Mouse (Mus musculus): ENCODE results near the gene Galnt6.
A peak's percentile ranks its signal among the peaks of the same experiment; 100 is the strongest.
"Not testable (repeated sequence)": the region's sequence is repeated elsewhere in the genome, so short reads cannot be mapped to it uniquely, and the experiment has no call there.

Galnt6 gene

DNA sequence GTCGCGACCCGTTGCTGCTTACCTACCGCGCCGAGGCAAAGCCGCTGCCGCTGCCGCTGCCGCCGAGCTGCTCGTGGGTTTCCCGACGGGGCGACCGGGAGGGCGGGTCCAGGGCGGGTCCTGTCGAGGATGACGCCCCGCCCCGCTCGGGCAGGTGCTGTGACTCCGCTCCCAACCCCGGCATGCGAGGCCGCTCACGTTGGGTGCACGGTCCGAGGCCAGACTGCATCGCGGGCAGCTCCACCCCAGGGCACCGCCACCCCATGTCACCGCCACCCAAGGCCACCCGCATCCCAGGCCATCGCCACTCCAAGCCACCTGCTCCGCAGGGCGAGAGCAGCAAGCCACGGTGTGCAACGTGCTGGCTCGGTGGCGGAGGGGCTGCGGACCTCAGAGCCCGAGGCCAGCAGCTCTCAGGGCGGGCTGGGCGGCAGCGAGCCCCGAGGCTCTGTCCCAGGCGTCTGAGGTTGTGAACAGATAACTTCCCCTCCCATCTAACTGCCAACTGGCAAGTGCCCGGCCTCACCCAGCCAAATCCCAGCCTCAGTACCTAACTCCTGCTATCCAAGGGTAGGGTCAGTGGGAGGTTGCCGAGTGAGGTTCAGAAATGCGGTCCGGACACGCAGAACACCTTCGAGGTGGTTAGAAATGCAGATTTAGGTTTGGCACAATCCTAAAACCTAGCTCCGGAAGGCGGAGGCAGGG is at the start of gene Galnt6:
Gene Galnt6 (minus strand): TSS at position 96 of the 705 bp plus-strand sequence.
- DNase-seq (ENCODE audit: low read depth): no peak

DNA sequence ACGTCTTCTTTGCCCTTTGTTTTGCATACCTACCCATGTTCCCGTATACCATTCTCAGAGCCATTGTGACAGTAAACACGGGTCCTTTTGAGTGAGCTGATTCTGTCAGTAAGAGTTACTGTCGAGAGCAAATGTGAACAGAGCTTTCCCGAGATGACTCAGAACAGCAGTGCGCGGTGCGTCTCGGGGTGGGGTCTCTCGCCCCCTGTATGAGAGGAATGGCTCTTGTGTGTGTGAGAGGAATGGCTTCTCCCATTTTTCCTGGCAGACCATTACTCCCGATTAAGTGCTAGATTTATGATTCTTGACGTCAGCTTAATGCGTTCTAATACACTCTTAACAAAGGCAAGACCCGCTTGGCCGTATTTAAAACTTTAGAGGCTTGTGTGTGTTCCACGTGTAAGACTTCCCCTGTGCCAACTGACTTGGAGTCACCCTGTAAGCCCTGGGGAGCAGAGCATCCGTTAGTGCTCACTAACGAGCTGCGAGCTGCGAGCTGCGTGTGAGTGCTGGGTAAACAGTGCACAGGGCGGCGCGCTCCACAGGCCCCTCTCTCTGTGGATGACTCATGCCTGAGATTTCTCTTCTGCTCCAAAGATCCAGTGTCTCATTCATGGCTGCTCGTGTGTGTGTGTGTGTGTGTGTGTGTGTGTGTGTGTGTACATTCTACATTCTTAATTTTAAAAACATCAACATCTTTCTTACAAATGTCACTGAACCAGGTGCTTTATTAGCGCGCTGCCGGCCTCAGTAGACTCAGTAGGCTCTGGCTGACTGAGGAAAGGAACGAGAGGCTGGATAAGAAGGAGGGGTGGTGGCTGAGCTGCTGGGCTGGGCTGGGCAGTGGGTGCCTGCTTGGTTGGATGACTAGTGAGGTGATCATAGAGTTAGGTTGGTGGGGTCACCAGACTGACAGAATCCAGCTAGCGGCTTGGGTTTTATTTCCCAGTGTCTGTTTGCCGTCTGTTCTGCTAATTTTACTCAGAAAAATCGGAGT is 48.1 kb upstream of the Galnt6 start:
- DNase-seq (ENCODE audit: low read depth): no peak

DNA sequence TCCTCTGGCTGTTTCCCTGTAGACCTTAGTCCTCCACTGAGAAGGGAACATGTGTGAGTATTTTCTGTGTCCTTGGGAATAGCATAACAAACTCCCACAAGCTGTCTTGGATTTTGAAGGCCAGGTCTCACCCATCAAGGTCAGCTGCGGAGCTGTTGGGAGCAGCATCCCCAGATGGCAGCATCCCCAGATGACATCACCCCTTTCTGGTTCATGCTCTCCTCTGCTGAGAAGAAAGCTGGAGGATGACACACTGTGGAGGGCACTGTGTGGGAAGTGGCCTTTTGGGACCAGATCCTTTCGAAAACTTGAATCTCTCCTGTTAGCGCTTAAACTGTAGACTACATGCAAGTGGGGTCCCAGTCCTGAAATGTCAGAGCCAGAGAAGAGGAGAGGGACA is 47.2 kb upstream of the Galnt6 start:
- DNase-seq (ENCODE audit: low read depth): no peak

DNA sequence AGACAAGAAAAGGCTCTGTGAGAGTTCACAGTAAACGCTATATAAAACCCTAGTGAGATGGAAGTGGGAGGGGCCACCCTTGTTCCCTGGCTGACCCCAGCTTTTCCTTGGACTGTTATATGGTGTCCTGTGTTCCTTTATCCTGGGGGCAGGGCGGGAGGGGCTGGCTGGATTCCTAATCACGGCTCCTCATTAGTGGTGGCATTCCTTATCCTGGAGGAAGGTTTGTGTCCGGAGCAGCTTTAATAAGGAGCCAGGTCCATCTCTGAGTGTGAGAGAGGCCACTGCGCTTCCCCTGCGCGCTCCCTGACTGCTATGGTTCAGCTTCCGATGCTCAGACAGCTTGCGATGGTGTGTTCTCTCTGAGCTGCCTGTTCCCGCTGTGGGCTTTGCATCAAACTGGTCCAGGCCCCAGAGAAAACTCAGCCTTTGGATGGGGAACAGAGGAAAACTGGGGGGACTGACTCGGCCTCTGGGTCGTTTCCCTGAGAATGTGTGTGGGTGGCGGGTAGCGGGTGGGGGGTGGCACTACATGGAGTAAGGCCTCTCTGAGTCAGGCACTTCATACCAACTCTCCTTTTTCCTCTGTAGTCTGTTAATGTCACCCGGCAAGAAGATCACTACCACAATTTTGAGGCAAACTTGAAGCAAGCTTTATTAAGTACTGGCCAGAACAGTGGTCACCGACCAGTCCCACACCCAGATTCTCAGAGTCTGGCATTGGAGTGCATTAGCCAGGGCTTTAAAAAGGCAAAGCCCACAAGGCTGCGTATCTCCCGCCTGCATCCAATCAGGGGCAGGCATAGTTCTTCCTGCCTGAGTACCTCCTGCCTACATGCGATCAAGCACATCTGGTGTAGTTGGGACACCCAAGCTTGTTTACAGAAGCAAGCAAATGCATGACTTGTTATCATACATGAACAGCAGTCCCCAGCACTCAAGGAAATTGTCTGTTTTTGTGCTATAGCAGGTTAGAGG is 46.3 kb upstream of the Galnt6 start:
- no peak for DNase-seq (ENCODE audit: low read depth)

DNA sequence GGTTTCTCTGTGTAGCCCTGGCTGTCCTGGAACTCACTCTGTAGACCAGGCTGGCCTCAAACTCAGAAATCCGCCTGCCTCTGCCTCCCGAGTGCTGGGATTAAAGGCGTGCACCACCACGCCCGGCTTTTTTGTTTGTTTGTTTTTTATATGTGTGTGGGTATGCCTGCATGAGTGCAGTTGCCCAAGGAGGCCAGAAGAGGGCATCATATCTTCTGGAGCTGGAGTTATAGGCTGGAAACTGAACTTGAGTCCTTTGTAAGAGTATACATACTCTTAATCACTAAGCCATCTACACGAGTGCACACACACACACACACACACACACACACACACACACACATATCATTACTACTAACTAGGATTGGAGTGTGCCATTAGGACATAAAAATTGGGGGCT is 44.7 kb upstream of the Galnt6 start:
- DNase-seq (ENCODE audit: low read depth): not testable (repeated sequence)

DNA sequence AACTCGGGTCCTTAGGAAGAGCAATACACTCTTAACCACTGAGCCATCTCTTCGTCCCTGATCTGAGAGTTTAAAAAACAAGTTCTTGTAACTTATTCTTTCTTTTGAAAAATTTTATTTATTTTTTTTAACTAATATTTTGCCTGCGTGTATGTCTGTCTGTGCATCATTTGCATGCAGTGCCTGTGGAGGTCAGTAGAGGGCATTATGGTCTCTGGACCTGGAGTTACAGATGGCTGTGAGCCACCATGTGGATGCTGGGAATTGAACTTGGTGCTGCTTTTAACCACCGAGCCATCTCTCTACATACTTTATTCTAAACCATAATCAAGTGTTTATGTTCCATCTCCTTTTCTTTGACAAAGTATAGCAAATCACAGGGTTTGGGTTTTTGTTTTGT is 43.5 kb upstream of the Galnt6 start:
- DNase-seq (ENCODE audit: low read depth): no peak

DNA sequence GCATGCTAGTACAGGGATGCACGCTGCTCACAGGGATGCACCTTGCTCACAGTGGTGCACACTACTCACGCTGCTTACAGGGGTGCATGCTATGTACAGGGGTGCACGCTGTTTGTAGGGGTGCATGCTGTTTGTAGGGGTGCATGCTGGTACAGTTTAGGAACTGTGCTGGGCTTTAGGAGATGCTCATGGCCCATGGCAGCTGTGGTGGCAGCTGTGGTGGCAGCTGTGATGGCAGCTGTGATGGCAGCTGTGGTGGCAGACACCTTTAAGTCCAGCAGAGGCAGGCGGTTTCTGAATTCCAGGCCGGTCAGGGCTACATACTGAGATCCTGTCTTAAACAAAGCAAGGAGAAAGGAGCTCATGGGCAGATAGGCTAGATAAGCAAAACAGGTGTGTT is 41.2 kb upstream of the Galnt6 start:
- no peak for DNase-seq (ENCODE audit: low read depth)

DNA sequence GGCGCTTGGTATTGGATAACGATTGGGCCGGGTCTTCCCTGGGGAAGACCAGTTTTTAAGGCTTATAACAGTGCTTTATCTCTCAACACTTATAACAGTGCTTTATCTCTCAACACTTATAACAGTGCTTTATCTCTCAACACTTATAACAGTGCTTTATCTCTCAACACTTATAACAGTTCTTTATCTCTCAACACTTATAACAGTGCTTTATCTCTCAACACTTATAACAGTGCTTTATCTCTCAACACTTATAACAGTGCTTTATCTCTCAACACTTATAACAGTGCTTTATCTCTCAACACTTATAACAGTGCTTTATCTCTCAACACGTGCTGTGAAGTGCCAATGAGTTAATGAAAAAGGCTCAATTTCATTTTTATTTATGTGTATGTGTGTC is 39.8 kb upstream of the Galnt6 start:
- DNase-seq (ENCODE audit: low read depth): not testable (repeated sequence)

DNA sequence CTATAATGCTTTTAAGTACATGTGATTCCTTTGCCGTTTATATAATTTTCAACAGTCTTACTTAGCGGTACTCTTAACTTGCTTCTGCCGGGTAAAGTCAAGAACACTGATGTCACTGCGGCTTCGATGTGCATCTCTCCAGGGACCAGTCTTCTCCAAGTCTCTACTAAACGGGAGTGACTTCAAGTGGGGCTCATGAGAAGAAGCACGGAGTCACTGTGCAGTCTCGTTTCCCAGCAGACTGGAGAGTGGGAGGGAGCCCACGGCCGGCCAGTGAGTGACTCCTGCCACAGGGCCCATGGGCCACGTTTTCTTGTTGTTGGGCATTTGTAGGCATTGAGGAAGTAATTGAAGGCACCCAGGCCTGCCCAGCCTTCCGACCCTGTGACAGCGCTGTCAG is 38.7 kb upstream of the Galnt6 start:
- DNase-seq (ENCODE audit: low read depth): no peak

DNA sequence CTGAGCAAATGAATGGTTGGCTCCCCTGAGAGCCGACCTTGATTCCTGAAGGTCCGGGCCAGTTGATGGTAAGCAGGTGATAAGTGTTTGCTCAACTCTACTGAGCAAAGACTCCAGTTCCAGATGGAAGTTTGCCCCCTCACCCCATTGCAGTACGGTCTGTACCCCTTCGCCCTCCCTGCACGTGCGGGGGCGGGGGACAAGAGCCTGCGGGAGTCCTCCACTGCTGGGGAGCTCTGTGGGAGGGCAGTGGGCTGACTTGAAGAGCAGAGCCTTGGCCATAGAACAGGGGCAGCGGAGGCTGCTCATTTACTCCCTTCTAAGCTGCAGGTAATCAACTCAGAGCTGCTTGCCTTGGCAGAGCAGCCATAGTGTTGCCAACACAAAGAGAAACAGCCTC is 37.6 kb upstream of the Galnt6 start:
- no peak for DNase-seq (ENCODE audit: low read depth)

DNA sequence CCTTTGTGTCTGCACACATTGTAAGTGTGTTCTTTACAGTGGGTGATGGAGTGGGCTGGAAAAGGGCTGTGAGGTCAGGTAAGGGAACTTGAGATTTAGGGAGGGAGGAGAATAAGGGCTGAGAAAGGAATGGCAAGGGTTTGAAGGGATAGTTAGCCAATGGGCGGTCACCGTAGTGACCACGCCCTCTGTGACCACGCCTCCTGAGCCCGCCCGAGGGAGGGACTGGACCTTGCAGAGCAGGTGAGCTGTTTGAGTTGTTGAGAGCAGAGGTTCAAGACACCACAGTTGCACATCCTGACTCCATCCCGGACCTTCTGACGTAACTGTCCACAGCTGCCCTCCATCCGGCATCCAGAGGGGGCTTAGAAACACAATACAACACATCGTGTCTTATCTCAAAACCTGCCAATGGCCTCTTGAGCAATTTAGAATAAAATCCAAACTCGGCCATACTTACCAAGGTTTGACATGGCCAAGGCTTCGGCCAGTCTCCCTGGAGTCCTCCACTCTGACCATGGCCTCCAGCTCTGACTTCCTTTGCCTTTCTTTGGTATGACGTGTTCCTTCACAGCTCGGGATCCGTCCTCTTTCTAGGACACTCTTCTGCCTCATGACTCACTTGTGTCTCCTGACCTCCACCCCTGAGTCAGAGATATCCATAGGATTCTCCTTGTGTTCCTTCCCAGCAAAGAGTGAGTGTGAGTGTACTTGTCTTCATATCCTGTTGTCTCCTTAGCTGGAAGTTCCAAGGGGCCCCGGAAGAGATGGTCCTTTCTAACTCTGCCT is 35.2 kb upstream of the Galnt6 start:
- DNase-seq (ENCODE audit: low read depth): no peak

DNA sequence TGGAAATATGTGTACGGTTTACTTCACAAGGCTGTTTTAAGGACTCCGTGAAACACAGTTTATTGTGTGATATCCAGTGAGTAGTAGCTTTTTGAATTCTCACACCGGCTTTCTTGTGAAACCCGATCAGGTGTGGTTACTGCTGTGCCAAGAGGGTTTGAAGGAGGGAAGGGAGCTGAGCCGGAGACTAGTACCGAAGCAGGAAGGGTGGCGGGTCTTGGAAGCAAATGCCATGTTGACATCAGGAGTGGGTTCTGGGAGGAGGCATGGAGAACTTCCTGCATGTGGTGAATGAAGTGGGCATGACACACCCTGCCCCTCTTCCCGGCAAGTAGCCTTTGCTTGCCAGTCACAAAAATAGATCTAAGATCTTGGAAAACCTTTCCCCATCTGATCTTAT is 33.5 kb upstream of the Galnt6 start:
- no peak for DNase-seq (ENCODE audit: low read depth)

DNA sequence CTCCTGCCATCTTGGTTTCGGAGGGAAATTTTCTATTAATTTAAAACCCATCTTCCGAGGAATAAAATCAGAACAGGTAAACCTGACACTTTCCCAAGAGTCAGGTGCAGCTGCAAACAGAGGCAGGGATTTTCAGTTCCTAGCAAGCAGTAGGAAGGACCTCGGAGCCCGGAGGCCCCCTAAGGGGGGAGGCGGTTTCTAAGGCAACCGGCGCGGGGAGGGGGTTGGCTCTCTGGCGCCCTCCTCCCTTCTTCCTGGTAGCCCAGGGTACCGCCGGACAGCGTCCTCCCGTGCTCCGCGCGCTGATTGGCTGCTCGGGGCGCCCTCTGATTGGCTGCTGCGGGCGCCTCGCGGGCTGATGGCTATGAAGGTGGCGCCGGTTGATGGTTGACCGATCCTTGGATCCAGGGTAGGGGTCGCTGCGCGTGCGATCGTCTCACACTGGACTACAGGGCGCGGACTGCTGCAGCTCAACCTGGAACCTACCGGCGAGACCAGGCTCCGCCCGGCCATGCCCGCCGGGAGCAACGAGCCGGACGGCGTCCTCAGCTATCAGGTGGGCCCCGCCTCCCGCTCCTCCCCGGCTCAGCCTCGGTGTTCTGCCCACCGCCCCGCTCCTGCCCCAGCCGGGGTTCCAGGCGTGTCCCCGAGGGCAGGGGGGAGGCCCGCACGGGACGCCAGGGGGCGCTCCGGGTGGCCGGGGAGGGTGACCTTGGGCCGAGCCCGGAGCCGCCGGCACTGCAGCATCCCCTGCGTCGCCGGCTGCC is 32.4 kb upstream of the Galnt6 start, which contains the start of gene Slc4a8:
Gene Slc4a8 (plus strand): TSS at position 329 of the 767 bp plus-strand sequence.
- DNase-seq (ENCODE audit: low read depth): peak; percentile 34

DNA sequence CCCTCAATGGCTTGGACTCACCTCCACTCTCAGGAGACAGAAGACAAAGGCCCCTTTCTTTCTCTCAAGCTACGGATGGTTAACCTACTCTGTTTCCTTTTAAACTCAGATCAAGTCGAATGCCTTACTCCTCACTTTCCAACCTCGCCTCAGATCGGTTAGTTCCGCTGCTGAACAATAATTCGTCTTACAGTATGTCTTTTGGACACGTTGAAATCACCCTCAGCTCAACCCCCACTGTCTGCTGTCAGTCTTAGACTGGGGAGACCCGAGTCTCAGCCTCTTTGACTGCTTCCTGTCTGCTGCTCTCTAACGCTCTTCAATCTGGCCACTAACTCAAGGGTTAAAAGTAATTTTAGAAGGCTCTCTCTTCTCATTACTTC is 31.9 kb upstream of the Galnt6 start:
- no peak for DNase-seq (ENCODE audit: low read depth)

DNA sequence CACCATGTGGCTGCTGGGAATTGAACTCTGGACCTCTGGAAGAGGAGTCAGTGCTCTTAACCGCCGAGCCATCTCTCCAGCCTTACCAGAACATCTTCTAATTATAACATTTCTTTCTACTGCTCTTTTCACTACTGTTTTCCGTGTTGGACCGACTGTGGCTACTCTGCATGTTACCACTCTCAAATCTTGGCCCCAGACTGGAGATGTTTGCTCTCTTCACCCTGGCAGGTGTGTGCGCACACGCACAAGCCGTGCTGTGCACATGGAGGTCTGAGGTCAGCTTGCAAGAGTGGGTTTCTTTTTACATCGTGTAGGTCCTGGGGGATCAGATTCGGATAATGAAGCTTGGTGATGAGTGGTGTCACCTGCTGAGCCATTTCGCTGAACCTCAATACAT is 30.1 kb upstream of the Galnt6 start:
- no peak for DNase-seq (ENCODE audit: low read depth)

DNA sequence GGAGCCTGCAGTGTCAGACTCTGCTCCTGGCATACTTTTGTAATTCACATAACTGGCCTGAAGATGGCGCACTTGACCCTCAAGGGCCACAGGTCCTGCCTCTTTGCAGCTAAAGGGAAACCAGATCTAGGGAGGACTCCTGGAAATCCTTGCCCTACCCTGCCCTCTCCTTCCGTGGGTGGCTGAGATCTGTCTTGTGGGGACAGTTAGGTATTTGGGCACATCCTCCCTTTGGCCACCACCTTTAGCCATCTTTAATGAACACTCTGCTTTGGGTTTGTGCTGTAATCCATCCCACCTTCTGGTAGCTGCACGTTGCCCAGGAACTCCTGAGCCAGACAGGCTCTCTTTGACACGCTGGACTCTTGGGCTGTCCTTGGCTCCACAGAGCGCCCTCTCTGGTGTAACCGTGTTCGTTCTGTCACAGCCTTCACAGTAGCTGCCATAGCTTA is 28.4 kb upstream of the Galnt6 start:
- DNase-seq (ENCODE audit: low read depth): peak; percentile 70

DNA sequence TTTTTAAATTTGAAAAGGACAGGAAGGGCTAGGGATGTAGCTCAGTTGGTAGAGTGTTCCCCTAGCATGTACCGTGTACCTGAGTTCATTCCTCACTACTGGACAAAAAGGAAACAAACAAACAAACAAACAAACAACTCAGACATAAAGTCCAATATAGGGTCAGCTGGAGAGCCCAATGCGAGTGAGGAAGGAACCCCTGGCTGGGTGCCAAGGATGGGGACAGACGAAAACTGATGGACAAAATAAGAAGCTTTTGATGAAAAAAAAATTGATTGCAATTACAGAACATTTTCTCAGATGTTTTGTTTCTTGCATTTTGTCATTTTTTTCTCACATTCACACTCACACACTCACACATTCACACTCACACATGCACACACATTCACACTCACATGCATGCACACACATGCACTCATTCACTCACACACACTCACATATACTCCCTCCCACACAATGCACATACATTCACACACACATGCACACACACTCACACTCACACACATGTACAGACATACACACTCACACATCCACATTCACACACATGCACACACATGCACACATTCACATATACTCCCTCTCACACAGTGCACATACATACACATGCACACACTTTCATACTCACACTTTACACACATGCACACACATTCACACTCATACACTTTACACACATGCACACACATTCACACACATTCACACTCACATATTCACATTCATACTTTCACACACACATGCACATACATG is 26.9 kb upstream of the Galnt6 start:
- DNase-seq (ENCODE audit: low read depth): no peak

DNA sequence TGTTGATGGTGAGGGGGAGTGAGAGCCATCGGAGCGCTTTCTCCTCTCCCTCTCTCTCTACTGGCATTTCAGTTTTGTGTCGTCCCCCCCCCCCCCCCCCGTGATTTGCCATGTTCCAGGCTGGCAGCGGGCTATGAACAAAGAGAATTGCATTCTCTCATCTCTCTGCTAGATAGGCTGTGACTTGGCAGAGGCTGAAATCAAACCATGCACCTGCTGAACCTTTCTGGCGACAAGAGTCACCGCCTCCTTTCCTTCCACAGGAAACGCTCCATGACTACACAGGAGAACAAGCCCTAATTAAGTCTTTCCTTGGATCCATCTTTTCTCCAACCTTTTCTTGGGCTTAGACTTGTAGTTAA is 26.3 kb upstream of the Galnt6 start:
- DNase-seq (ENCODE audit: low read depth): no peak

DNA sequence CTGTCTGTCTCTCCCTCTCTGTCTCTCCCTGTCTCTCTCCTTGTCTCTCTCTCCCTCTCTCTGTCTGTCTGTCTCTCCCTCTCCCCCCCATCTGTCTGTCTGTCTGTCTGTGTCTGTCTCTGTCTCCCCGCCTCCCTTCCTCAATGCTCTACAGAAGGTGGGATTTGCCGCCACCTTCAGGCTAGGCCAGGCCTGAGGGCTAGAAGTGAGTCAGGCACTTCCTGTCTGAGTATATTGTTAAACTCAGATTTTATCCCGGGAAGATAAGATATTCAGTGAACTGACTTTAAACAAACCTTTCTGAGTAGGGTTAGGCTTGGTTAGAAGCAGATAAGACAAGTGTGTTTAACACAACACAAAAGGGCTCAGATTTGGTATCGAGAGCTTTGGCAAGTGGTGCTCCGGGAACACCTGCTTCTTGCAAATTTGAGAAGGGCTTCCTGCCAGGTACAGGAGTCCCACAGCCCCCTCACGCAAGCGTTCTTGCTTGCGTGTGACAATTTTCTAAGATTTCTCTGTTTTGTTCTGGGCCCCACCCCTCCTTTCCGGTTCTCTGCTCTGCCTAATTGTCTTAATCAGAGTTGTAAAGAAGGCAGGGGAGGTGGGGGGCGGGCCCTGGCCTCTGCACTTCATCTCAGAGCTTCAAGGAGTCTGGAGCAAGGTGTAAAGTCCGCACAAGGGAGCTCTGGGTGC is 25.8 kb upstream of the Galnt6 start:
- no peak for DNase-seq (ENCODE audit: low read depth)
